Mouse (Mus musculus): ENCODE data around the gene Mtus2. TPM values are rescaled to one million over a fixed set of nuclear protein-coding genes. Genes with fewer than 3 reads are reported as not detected.
"Not testable (repeated sequence)": the region's sequence is repeated elsewhere in the genome, so short reads cannot be mapped to it uniquely, and the experiment has no call there.

Mtus2 gene
- total RNA-seq, 1 experiment = 11.0 TPM

DNA sequence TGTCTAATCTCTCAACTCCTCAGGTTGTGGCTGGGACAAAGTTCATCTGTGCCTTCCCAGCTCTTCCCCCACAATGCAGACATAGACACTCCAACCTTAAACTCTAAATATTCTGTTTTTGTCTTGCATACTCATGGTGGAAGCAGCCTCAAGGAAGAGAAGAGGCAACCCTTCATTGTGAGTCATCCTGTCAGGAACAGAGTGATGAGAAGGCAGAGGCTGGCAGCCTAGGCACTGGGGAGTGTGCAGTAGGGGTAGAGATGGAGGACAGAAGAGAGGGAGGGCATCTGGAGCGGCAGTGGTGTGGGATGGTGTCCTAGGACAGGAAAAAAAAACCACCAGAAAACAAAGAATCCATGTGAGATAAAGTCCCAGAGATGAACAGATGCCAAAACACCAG lies 208.0 kb downstream of the Mtus2 start:
- no peak for DNase-seq (ENCODE audit: low read depth, low spot score)
- H3K9me3 ChIP-seq (ENCODE audit: control insufficient read depth, insufficient read depth, low read depth, low read length) = no peaks in the 10 kb centered on the region
- H3K4me1 ChIP-seq (ENCODE audit: control insufficient read depth in 2 of 2, insufficient read depth in 2 of 2, low read length in 2 of 2, poor library complexity in 1 of 2) = no peaks in the 10 kb centered on the region
- H3K27ac ChIP-seq (ENCODE audit: insufficient read depth, low read depth, low read length, poor library complexity, severe bottlenecking) = no peak overlapping the region
- no peaks in the 10 kb centered on the region for H3K36me3 ChIP-seq (ENCODE audit: control insufficient read depth, insufficient read depth, low read length, poor library complexity, severe bottlenecking)
- in situ Hi-C loops (cut with MboI; ENCODE audit: low sequenced_read_pairs in 2 of 2, unreplicated experiment in 2 of 2) = no loop called here
- TF ChIP-seq CHD2 (IDR thresholded peaks at IDR 0.05; ENCODE audit: low read depth, low read length) = no peak
- no peak for TF ChIP-seq HCFC1 (IDR thresholded peaks at IDR 0.05; ENCODE audit: borderline replicate concordance, insufficient read depth, low read length)
- TF ChIP-seq ZC3H11A (IDR thresholded peaks at IDR 0.05; ENCODE audit: borderline replicate concordance, low read depth, low read length) = no peak
- no peak for TF ChIP-seq MAFK (IDR thresholded peaks at IDR 0.05; ENCODE audit: insufficient read depth, low read depth, low read length)
- H3K9ac ChIP-seq (ENCODE audit: insufficient read depth, low read depth, low read length, poor library complexity, severe bottlenecking) = no peak overlapping the region
- no peak overlapping the region for H3K4me3 ChIP-seq (ENCODE audit: insufficient read depth in 1 of 2, low read depth in 1 of 2, low read length in 2 of 2, poor library complexity in 1 of 2, severe bottlenecking in 1 of 2)

DNA sequence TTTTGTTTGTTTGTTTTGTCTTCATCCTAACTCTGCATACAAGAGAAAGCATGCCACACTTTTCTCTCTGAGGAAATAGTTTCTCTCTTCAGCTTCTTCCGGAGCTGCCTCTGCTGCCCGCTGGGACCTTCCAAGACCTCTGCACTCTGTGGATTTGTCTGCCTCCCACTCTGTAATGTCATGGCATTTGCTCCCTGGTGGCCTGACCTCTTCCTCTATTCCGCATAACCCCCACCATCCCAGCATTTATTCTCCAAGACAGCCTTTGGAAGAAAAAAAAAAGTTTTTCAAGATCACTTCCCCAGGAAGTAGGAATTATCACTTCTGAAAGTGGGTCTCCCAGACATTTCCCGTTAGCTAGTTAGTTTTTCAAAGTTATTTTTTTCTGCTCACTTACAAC lies 218.0 kb downstream of the Mtus2 start:
- no peak overlapping the region for H3K4me3 ChIP-seq (ENCODE audit: insufficient read depth in 1 of 2, low read depth in 1 of 2, low read length in 2 of 2, poor library complexity in 1 of 2, severe bottlenecking in 1 of 2)
- no peak for DNase-seq (ENCODE audit: low read depth, low spot score)
- no peak overlapping the region for H3K9ac ChIP-seq (ENCODE audit: insufficient read depth, low read depth, low read length, poor library complexity, severe bottlenecking)
- peaks cover 9% of the 10 kb centered on the region; the same call in 1 of the 2 replicates for H3K9me3 ChIP-seq (ENCODE audit: control insufficient read depth, insufficient read depth, low read depth, low read length)
- no peak overlapping the region; the same call in 1 of the 2 replicates for H3K27ac ChIP-seq (ENCODE audit: insufficient read depth, low read depth, low read length, poor library complexity, severe bottlenecking)
- H3K4me1 ChIP-seq (ENCODE audit: control insufficient read depth in 2 of 2, insufficient read depth in 2 of 2, low read length in 2 of 2, poor library complexity in 1 of 2) = peaks cover 0 to 4% of the 10 kb centered on the region in 2 experiments; a peak in 2 of 4 replicates
- in situ Hi-C loops (cut with MboI; ENCODE audit: low sequenced_read_pairs in 2 of 2, unreplicated experiment in 2 of 2) = no loop called here
- TF ChIP-seq ZC3H11A (IDR thresholded peaks at IDR 0.05; ENCODE audit: borderline replicate concordance, low read depth, low read length) (no peak), CHD2 (IDR thresholded peaks at IDR 0.05; ENCODE audit: low read depth, low read length) (no peak), HCFC1 (IDR thresholded peaks at IDR 0.05; ENCODE audit: borderline replicate concordance, insufficient read depth, low read length) (no peak), MAFK (IDR thresholded peaks at IDR 0.05; ENCODE audit: insufficient read depth, low read depth, low read length) (no peak), ZNF384 (IDR thresholded peaks at IDR 0.05; ENCODE audit: low read depth, low read length) (no peak)
- H3K36me3 ChIP-seq (ENCODE audit: control insufficient read depth, insufficient read depth, low read length, poor library complexity, severe bottlenecking) = 0 out of 2 replicates have a peak, but pooled peaks cover 2% of the 10 kb centered on the region

DNA sequence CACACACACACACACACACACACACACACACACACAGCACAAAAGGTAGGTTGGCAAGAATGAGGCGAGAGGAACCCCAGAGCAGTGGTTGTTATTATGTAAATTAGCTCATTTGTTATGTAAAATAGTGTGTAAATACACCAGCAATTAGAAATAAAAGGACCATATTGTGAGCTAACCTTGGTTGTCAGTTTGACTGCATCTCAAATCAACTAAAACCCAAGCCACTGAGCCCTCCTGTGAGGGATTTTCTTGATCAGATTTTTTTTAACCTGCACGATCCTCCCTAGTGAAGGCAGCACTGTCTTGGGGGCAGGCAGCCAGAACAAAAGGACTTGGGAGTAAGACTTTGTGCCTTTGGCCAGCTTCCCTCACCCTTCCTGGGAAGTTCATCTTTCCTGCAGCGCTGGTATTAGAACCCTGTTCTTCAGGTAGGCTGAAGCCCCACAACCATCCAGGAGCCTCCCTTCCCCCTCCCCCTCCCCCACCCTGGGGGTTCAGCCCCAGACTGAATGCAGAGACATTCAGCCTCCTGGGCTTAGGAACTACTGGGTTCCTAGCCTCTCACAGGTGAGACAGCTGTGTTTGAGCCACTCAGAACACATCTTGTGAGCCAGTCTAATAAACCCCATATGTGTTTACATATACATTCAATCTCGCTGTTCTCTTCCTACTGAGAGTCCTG lies 218.8 kb downstream of the Mtus2 start:
- Histone ChIP-seq H3K9me3 (ENCODE audit: control insufficient read depth, insufficient read depth, low read depth, low read length) (peaks cover 9% of the 10 kb centered on the region; the same call in 1 of the 2 replicates), H3K36me3 (ENCODE audit: control insufficient read depth, insufficient read depth, low read length, poor library complexity, severe bottlenecking) (0 out of 2 replicates have a peak, but pooled peaks cover 2% of the 10 kb centered on the region), H3K4me1 (ENCODE audit: control insufficient read depth in 2 of 2, insufficient read depth in 2 of 2, low read length in 2 of 2, poor library complexity in 1 of 2) (peaks cover under 1 to 4% of the 10 kb centered on the region in 2 experiments; a peak in 3 of 4 replicates), H3K4me3 (ENCODE audit: insufficient read depth in 1 of 2, low read depth in 1 of 2, low read length in 2 of 2, poor library complexity in 1 of 2, severe bottlenecking in 1 of 2) (no peak overlapping the region), H3K9ac (ENCODE audit: insufficient read depth, low read depth, low read length, poor library complexity, severe bottlenecking) (no peak overlapping the region), H3K27ac (ENCODE audit: insufficient read depth, low read depth, low read length, poor library complexity, severe bottlenecking) (peak overlapping the region; percentile 82)
- DNase-seq (ENCODE audit: low read depth, low spot score) = peak; percentile 40
- in situ Hi-C loops (cut with MboI; ENCODE audit: low sequenced_read_pairs in 2 of 2, unreplicated experiment in 2 of 2) = no loop called here
- TF ChIP-seq ZC3H11A (IDR thresholded peaks at IDR 0.05; ENCODE audit: borderline replicate concordance, low read depth, low read length) = no peak
- TF ChIP-seq ZNF384 (IDR thresholded peaks at IDR 0.05; ENCODE audit: low read depth, low read length) = peak; percentile 77

DNA sequence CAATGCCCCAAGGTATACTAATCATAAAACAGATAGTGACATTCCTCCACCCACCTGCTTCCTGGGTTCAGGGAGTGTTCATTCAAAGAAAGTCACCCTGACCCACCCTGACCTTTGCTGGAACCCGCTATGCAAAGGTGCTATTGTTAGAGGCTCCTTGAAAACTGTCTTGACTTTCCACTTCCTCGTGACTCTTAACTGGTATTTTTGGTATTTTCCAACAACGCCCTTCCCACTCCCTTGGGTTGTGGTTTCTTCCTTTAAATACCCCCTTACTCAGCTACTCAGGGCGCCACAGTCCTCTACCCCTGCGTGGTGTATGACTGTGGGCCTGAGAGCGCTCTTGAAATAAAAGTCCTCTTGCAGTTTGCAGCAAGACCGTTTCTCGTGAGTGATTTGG lies 219.4 kb downstream of the Mtus2 start:
- H3K4me3 ChIP-seq (ENCODE audit: insufficient read depth in 1 of 2, low read depth in 1 of 2, low read length in 2 of 2, poor library complexity in 1 of 2, severe bottlenecking in 1 of 2); H3K4me1 ChIP-seq (ENCODE audit: control insufficient read depth in 2 of 2, insufficient read depth in 2 of 2, low read length in 2 of 2, poor library complexity in 1 of 2); H3K9me3 ChIP-seq (ENCODE audit: control insufficient read depth, insufficient read depth, low read depth, low read length); DNase-seq (ENCODE audit: low read depth, low spot score); in situ Hi-C loops (cut with MboI; ENCODE audit: low sequenced_read_pairs in 2 of 2, unreplicated experiment in 2 of 2); H3K36me3 ChIP-seq (ENCODE audit: control insufficient read depth, insufficient read depth, low read length, poor library complexity, severe bottlenecking); H3K9ac ChIP-seq (ENCODE audit: insufficient read depth, low read depth, low read length, poor library complexity, severe bottlenecking): not testable (repeated sequence)
- peak overlapping the region; percentile 82 for H3K27ac ChIP-seq (ENCODE audit: insufficient read depth, low read depth, low read length, poor library complexity, severe bottlenecking)

DNA sequence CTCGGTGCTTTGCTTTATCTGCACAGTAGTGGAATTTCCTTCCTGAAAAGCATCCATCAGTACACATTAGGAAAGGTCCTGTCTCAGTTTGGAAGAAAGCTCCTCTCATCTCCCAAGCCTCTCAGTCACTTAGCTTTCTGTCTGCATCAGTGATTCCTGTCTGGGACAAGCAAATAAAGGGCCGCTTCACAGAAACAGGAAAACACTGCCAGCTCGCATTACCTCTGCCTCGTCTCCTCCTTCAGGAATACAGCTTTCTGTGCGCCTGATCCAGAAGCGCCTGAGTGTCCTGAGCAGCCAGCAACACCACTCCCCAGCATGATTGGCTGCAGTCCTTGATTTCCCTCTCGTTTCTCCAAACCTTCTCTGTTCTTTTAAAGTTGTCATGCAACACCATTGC lies 222.1 kb downstream of the Mtus2 start:
- TF ChIP-seq ZC3H11A (IDR thresholded peaks at IDR 0.05; ENCODE audit: borderline replicate concordance, low read depth, low read length) (no peak), HCFC1 (IDR thresholded peaks at IDR 0.05; ENCODE audit: borderline replicate concordance, insufficient read depth, low read length) (no peak)
- H3K4me3 ChIP-seq (ENCODE audit: insufficient read depth in 1 of 2, low read depth in 1 of 2, low read length in 2 of 2, poor library complexity in 1 of 2, severe bottlenecking in 1 of 2) = no peak overlapping the region
- no peak overlapping the region for H3K9ac ChIP-seq (ENCODE audit: insufficient read depth, low read depth, low read length, poor library complexity, severe bottlenecking)
- peaks cover 2 to 3% of the 10 kb centered on the region in 2 experiments; a peak in 3 of 4 replicates for H3K4me1 ChIP-seq (ENCODE audit: control insufficient read depth in 2 of 2, insufficient read depth in 2 of 2, low read length in 2 of 2, poor library complexity in 1 of 2)
- in situ Hi-C loops (cut with MboI; ENCODE audit: low sequenced_read_pairs in 2 of 2, unreplicated experiment in 2 of 2) = no loop called here
- peaks cover 9% of the 10 kb centered on the region; the same call in 1 of the 2 replicates for H3K9me3 ChIP-seq (ENCODE audit: control insufficient read depth, insufficient read depth, low read depth, low read length)
- 0 out of 2 replicates have a peak, but pooled peaks cover 2% of the 10 kb centered on the region for H3K36me3 ChIP-seq (ENCODE audit: control insufficient read depth, insufficient read depth, low read length, poor library complexity, severe bottlenecking)
- DNase-seq (ENCODE audit: low read depth, low spot score) = no peak
- no peak overlapping the region for H3K27ac ChIP-seq (ENCODE audit: insufficient read depth, low read depth, low read length, poor library complexity, severe bottlenecking)
